Mouse (Mus musculus) testis, adult 2 months (tissue): ENCODE data around the gene Icosl. TPM values are rescaled to one million over a fixed set of nuclear protein-coding genes. Genes with fewer than 3 reads are reported as not detected.

ENCODE experiments used
- H3K27ac ChIP-seq: fragments of 200-500 bp; 2 replicates; pipeline ENCODE4 v1.5.1; 2012; ENCODE audit warnings: low read depth, low read length; ENCODE audit not compliant: control insufficient read depth, insufficient read depth
- H3K27me3 ChIP-seq: fragments of 200-500 bp; 2 replicates; pipeline ENCODE4 v1.6.1; 2012; ENCODE audit warnings: mild to moderate bottlenecking, low read length, moderate library complexity; ENCODE audit not compliant: control insufficient read depth, insufficient read depth
- H3K36me3 ChIP-seq: fragments of 200-500 bp; 2 replicates; pipeline ENCODE4 v1.6.1; 2012; ENCODE audit warnings: mild to moderate bottlenecking, low read length; ENCODE audit not compliant: control insufficient read depth, insufficient read depth
- H3K4me1 ChIP-seq: fragments of 200-500 bp; 2 replicates; pipeline ENCODE4 v1.6.1; 2012; ENCODE audit warnings: low read length; ENCODE audit not compliant: control insufficient read depth, insufficient read depth
- H3K4me3 ChIP-seq: fragments of 200-500 bp; 2 replicates; pipeline ENCODE4 v1.5.1; 2012; ENCODE audit warnings: low read depth, mild to moderate bottlenecking, low read length, moderate library complexity, mixed read lengths; ENCODE audit not compliant: control insufficient read depth
- CTCF ChIP-seq: fragments of 200-500 bp; IDR thresholded peaks from 2 replicates; pipeline ENCODE4 v1.5.1; 2012; ENCODE audit warnings: low read depth, mild to moderate bottlenecking, inconsistent platforms, low read length, moderate library complexity; ENCODE audit not compliant: control insufficient read depth, insufficient read depth, insufficient replicate concordance
- POLR2A ChIP-seq: fragments of 200-500 bp; IDR thresholded peaks from 2 replicates; pipeline ENCODE4 v1.6.1; 2012; ENCODE audit warnings: low read depth, mild to moderate bottlenecking, inconsistent platforms, low read length, moderate library complexity; ENCODE audit not compliant: control insufficient read depth
- polyA plus RNA-seq: library from polyadenylated mRNA; depleted of rRNA; stranded (reverse); fragments of >200 nt; gene quantifications from 2 replicates; pipeline ENCODE4 v1.2.3, GENCODE M21; 2012

The Icosl gene
- polyA plus RNA-seq, 1 experiment = 3.1 TPM

DNA sequence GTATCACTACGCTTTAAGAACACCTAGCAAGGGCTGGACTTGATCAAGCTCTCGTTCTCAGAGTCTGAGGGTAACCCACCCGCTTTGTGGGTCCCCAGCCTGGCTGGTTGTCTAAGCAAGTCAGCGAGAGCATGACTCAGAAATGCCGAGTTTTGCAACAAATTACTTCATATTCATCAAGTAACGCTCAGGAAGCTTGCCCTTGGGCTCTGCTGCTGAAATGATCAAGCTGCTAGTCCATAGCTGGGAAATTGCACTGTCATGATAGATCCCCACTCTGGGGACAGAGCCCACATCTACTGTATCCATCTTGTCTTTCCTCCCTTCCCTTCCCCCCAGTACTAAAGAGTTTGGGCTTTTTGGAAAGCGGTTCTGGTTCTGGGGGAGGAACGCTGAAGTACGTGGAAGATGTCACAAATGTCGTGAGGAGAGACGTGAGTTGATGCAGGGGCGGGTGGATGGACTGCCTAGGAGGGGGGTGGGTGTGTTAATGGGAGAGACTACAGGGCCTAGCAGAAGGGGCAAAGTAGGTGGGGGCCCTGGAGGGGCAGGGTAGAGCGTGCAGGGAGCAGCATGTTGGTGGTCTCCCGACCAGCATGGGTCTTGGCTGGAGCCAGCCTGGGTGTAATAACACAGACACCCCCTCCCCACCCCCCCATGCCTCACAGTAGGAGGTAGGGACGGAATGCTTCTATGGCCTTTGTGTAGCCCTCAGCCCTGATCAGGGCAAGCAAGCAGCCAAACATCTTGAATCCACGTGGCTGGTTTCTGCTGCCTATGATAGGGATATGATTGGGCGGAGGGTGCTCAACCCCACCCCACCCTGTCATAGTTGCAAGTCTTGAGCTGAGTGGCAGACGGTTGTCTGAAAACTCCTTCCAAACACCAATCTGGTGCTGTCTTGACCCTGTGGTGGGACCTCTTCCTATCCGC lies 14.2 kb upstream of the Icosl start:
- Histone ChIP-seq H3K4me1 (peaks cover 2% of the 10 kb centered on the region; the same call in 1 of the 2 replicates), H3K4me3 (peak overlapping the region; percentile 19), H3K27me3 (no peaks in the 10 kb centered on the region), H3K36me3 (no peaks in the 10 kb centered on the region), H3K27ac (no peak overlapping the region)
- TF ChIP-seq POLR2A (no peak), CTCF (no peak)

DNA sequence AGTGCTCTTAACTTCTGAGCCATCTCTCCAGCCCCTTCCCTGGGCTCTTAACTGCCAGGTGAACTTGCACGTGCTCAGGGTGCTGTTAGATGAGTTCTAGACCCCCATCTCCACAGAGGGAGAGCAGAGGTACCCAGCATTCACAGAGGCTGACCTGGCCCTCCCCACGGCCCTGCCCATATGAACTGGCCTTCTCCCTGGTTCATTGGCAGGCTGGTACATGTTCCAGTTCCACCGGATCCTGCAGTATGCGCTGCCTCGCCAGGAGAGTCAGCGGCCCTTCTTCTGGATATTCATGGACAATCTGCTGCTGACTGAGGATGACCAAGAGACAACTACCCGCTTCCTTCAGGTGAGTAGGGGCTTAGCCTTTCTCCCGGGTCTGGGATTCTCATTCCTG lies 12.0 kb upstream of the Icosl start:
- no peaks in the 10 kb centered on the region for H3K36me3 ChIP-seq
- no peak overlapping the region for H3K4me3 ChIP-seq
- TF ChIP-seq POLR2A = no peak
- no peak for TF ChIP-seq CTCF
- no peaks in the 10 kb centered on the region for H3K27me3 ChIP-seq
- H3K4me1 ChIP-seq = peaks cover 2% of the 10 kb centered on the region; the same call in 1 of the 2 replicates
- H3K27ac ChIP-seq = no peak overlapping the region

DNA sequence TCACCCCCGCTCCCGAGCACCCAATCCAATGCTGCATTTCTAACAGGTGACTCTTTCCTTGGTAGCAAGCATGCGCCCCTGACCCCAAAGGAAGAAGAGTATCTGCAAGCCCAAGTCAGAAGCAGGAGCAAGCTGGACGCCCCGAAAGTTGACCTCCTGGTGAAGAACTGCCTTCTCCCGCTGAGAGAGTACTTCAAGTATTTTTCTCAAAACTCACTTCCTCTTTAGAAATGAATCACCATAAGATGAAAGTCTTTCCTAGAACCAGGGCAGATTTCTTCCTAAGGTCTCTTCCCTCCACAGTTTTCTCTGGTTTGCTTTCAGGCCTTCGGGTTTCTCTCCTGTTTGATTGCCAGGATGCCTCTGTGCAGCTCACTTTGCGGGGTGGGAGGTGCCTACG lies 6.0 kb upstream of the Icosl start:
- TF ChIP-seq POLR2A (no peak), CTCF (no peak)

DNA sequence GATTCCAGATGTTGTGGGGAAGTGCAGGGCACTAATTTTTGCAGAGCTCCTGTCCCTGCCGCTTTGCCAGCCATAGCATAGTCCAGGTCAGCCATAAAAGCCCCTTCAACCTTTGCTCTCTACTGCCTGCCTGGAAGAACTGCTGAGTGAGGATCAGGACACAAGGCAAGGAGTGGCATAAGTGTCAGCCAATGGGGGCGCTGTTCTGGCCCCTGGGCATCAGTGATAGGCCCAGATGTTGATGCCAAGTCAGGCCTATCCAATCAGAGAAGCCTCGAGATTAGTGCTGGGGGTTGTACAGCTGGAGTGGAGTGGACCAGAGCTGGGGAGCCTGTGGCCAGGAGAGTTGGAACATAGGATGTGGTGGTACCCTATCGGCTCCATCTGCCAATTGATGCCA lies 1.9 kb upstream of the Icosl start:
- Histone ChIP-seq H3K36me3 (no peaks in the 10 kb centered on the region), H3K4me3 (no peak overlapping the region)

More for the DNA sequence above, 6.0 kb upstream of the Icosl start:
- Histone ChIP-seq H3K27ac (no peak overlapping the region), H3K4me3 (no peak overlapping the region), H3K4me1 (no peaks in the 10 kb centered on the region), H3K36me3 (no peaks in the 10 kb centered on the region), H3K27me3 (no peaks in the 10 kb centered on the region)

DNA sequence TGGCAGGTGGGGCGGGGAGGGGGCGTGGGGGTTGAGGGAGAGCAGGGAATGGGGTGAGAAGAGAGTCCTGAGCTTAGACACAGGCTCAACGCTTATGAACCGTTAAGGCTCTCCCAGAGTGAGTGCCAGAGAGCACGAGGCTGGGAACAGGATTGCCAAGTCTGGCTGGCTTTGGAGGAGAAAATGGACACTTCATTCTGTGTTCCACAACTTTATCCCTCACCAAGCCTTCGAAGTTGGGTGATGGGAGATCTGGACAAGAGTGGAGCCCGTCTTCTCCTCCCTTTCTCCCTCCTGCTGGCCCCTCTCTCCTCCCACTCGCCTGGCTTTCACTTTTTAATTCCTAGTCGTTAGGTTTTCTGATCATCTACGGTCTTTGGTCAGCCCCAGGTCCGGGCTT lies 561 bp upstream of the Icosl start:
- no peak overlapping the region for H3K4me3 ChIP-seq
- no peak overlapping the region for H3K27ac ChIP-seq

More for the DNA sequence above, 1.9 kb upstream of the Icosl start:
- Histone ChIP-seq H3K27me3 (no peaks in the 10 kb centered on the region; the same call in 1 of the 2 replicates), H3K27ac (no peak overlapping the region), H3K4me1 (peaks cover 2% of the 10 kb centered on the region; the same call in 1 of the 2 replicates)
- TF ChIP-seq POLR2A (no peak), CTCF (no peak)

DNA sequence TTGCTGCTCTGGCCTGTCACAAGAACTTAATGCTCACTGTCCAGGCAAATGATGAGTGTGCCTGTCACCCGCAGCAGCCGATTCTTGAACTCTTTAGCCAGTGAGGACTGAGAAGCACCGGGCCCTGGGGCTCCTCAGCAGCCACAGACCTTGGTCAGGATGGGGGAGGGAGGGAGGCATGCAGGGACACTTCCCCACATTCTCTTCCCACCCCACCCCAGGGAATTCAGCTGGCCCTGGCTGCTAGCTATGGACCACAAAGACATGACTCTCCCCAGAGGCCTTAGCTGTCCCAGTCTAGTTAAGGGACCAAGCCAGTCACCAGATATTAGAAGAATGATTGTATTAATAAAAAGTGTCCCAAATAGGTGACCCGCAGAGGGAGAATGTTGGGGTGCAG lies 5.0 kb downstream of the Icosl start:
- Histone ChIP-seq H3K36me3 (no peaks in the 10 kb centered on the region), H3K4me3 (no peak overlapping the region), H3K4me1 (no peaks in the 10 kb centered on the region), H3K27ac (no peak overlapping the region), H3K27me3 (no peaks in the 10 kb centered on the region)
- no peak for TF ChIP-seq CTCF

More for the DNA sequence above, 561 bp upstream of the Icosl start:
- TF ChIP-seq CTCF = no peak
- TF ChIP-seq POLR2A = no peak
- no peaks in the 10 kb centered on the region; the same call in 1 of the 2 replicates for H3K27me3 ChIP-seq
- H3K36me3 ChIP-seq = no peaks in the 10 kb centered on the region
- peaks cover 2% of the 10 kb centered on the region; the same call in 1 of the 2 replicates for H3K4me1 ChIP-seq

DNA sequence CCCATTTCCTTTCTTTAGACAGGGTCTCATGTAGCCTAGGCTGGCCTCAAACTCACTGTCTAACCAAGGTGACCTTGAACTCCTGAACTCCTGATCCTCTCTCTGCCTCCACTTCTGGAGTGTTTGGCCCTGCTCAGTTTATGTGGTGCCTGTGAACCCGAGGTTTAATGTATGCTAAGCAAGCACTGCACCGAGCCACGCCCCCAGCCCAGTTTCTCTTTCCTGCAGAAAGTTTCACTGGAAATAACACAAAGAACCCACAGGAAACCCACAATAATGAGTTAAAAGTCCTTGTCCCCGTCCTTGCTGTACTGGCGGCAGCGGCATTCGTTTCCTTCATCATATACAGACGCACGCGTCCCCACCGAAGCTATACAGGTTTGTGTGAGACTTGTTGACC lies 5.9 kb downstream of the Icosl start:
- Histone ChIP-seq H3K27me3 (no peaks in the 10 kb centered on the region), H3K4me3 (no peak overlapping the region), H3K27ac (no peak overlapping the region), H3K4me1 (no peaks in the 10 kb centered on the region), H3K36me3 (no peaks in the 10 kb centered on the region)
- TF ChIP-seq POLR2A (no peak), CTCF (no peak)
